Mouse (Mus musculus): ENCODE data around the gene Usp34. TPM values are rescaled to one million over a fixed set of nuclear protein-coding genes. Genes with fewer than 3 reads are reported as not detected.
A peak's percentile ranks its signal among the peaks of the same experiment; 100 is the strongest.
"Not testable (repeated sequence)": the region's sequence is repeated elsewhere in the genome, so short reads cannot be mapped to it uniquely, and the experiment has no call there.

Usp34 gene
- polyA plus RNA-seq, 1 experiment from 2014 or later: 30.5 TPM

GRCm38 (mm10) chr11:23428301-23428700 lies 121.6 kb downstream of the Usp34 start:
- Histone ChIP-seq H3K27me3 (no peaks in the 10 kb centered on the region), H3K9ac (no peak overlapping the region), H3K36me3 (peaks cover 42% of the 10 kb centered on the region), H3K27ac (no peak overlapping the region), H3K4me3 (no peak overlapping the region), H3K9me3 (no peaks in the 10 kb centered on the region), H3K4me2 (replicated peaks) (no peak overlapping the region), H3K4me1 (no peaks in the 10 kb centered on the region)
- ATAC-seq (ENCODE audit: insufficient number of reproducible peaks, insufficient read depth, low FRiP score, low TSS enrichment): no peak
- 92% methylated on average over 6 of the region's 6 CpGs for WGBS

GRCm38 (mm10) chr11:23430013-23430412 lies 123.3 kb downstream of the Usp34 start:
- no peaks in the 10 kb centered on the region for H3K27me3 ChIP-seq
- no peaks in the 10 kb centered on the region for H3K9me3 ChIP-seq
- ATAC-seq (ENCODE audit: insufficient number of reproducible peaks, insufficient read depth, low FRiP score, low TSS enrichment): no peak
- H3K4me2 ChIP-seq (replicated peaks): no peak overlapping the region
- 98% methylated on average over 2 of the region's 2 CpGs for WGBS
- H3K4me1 ChIP-seq: no peaks in the 10 kb centered on the region
- H3K36me3 ChIP-seq: peaks cover 56% of the 10 kb centered on the region
- H3K27ac ChIP-seq: no peak overlapping the region
- H3K9ac ChIP-seq: no peak overlapping the region
- no peak overlapping the region for H3K4me3 ChIP-seq

GRCm38 (mm10) chr11:23436076-23436475 lies 129.4 kb downstream of the Usp34 start:
- 82% methylated on average over 2 of the region's 2 CpGs for WGBS
- Histone ChIP-seq H3K27ac (no peak overlapping the region), H3K4me3 (no peak overlapping the region), H3K9me3 (no peaks in the 10 kb centered on the region), H3K27me3 (no peaks in the 10 kb centered on the region), H3K4me1 (no peaks in the 10 kb centered on the region), H3K36me3 (peaks cover 71% of the 10 kb centered on the region), H3K9ac (no peak overlapping the region), H3K4me2 (replicated peaks) (no peak overlapping the region)
- no peak for ATAC-seq (ENCODE audit: insufficient number of reproducible peaks, insufficient read depth, low FRiP score, low TSS enrichment)

- H3K27ac ChIP-seq; H3K9ac ChIP-seq; H3K4me3 ChIP-seq; H3K27me3 ChIP-seq; H3K4me1 ChIP-seq; H3K9me3 ChIP-seq; H3K4me2 ChIP-seq (replicated peaks); ATAC-seq (ENCODE audit: insufficient number of reproducible peaks, insufficient read depth, low FRiP score, low TSS enrichment): not testable (repeated sequence)
- whole genome bisulfite sequencing: 95% methylated on average over 2 of the region's 2 CpGs
- H3K36me3 ChIP-seq: peaks cover 31% of the 10 kb centered on the region
Observed at GRCm38 (mm10) chr11:23465862-23466261, 159.2 kb downstream of the Usp34 start.

GRCm38 (mm10) chr11:23489955-23490354 lies 183.3 kb downstream of the Usp34 start:
- H3K9ac ChIP-seq: no peak overlapping the region
- H3K27ac ChIP-seq: no peak overlapping the region
- H3K4me1 ChIP-seq: no peaks in the 10 kb centered on the region
- no peaks in the 10 kb centered on the region for H3K27me3 ChIP-seq
- 94% methylated on average over 1 of the region's 1 CpGs for WGBS
- peaks cover 91% of the 10 kb centered on the region for H3K36me3 ChIP-seq
- no peak overlapping the region for H3K4me3 ChIP-seq
- no peak overlapping the region for H3K4me2 ChIP-seq (replicated peaks)
- ATAC-seq (ENCODE audit: insufficient number of reproducible peaks, insufficient read depth, low FRiP score, low TSS enrichment): no peak
- H3K9me3 ChIP-seq: no peaks in the 10 kb centered on the region

GRCm38 (mm10) chr11:23492048-23492790 lies 185.5 kb downstream of the Usp34 start:
- Histone ChIP-seq H3K4me1 (peaks cover 18% of the 10 kb centered on the region), H3K4me2 (replicated peaks) (no peak overlapping the region), H3K4me3 (no peak overlapping the region), H3K9ac (no peak overlapping the region), H3K36me3 (peaks cover 88% of the 10 kb centered on the region), H3K9me3 (no peaks in the 10 kb centered on the region), H3K27ac (no peak overlapping the region), H3K27me3 (no peaks in the 10 kb centered on the region)
- 82% methylated on average over 4 of the region's 4 CpGs for WGBS
- ATAC-seq (ENCODE audit: insufficient number of reproducible peaks, insufficient read depth, low FRiP score, low TSS enrichment): no peak

GRCm38 (mm10) chr11:23495231-23495630 lies 188.5 kb downstream of the Usp34 start:
- Histone ChIP-seq H3K9me3 (no peaks in the 10 kb centered on the region), H3K9ac (no peak overlapping the region), H3K27me3 (no peaks in the 10 kb centered on the region), H3K4me2 (replicated peaks) (no peak overlapping the region), H3K27ac (no peak overlapping the region), H3K4me1 (peaks cover 18% of the 10 kb centered on the region), H3K36me3 (peaks cover 58% of the 10 kb centered on the region), H3K4me3 (0 out of 2 replicates have a peak overlapping the region, but pooled peaks have one; percentile 5)
- no peak for ATAC-seq (ENCODE audit: insufficient number of reproducible peaks, insufficient read depth, low FRiP score, low TSS enrichment)
- 91% methylated on average over 6 of the region's 6 CpGs for WGBS

- H3K36me3 ChIP-seq: peaks cover 44% of the 10 kb centered on the region
- no peak overlapping the region; the same call in 1 of the 2 replicates for H3K27ac ChIP-seq
- peak overlapping the region; percentile 93 for H3K4me2 ChIP-seq (replicated peaks)
- no peak for ATAC-seq (ENCODE audit: insufficient number of reproducible peaks, insufficient read depth, low FRiP score, low TSS enrichment)
- H3K4me1 ChIP-seq: peaks cover 18% of the 10 kb centered on the region
- peak overlapping the region; percentile 73 for H3K4me3 ChIP-seq
- no peaks in the 10 kb centered on the region for H3K9me3 ChIP-seq
- H3K9ac ChIP-seq: peak overlapping the region; percentile 79
- 42% methylated on average over 6 of the region's 6 CpGs for WGBS
- H3K27me3 ChIP-seq: no peaks in the 10 kb centered on the region
Observed at GRCm38 (mm10) chr11:23496661-23497060, 190.0 kb downstream of the Usp34 start.

- WGBS: under 1% methylated on average over 22 of the region's 22 CpGs
- Histone ChIP-seq H3K4me2 (replicated peaks) (peak overlapping the region; percentile 93), H3K4me1 (peaks cover 18% of the 10 kb centered on the region), H3K27me3 (no peaks in the 10 kb centered on the region), H3K27ac (peak overlapping the region; percentile 96), H3K9ac (peak overlapping the region; percentile 79), H3K36me3 (peaks cover 38% of the 10 kb centered on the region), H3K4me3 (peak overlapping the region; percentile 73), H3K9me3 (no peaks in the 10 kb centered on the region)
- ATAC-seq (ENCODE audit: insufficient number of reproducible peaks, insufficient read depth, low FRiP score, low TSS enrichment): peak; percentile 87
Observed at GRCm38 (mm10) chr11:23497335-23497717, 190.6 kb downstream of the Usp34 start.

- Histone ChIP-seq H3K27me3 (no peaks in the 10 kb centered on the region), H3K27ac (peak within 1 kb of the TSS; percentile 96), H3K4me1 (peaks cover 18% of the 10 kb centered on the region), H3K9me3 (no peaks in the 10 kb centered on the region), H3K4me2 (replicated peaks) (peak within 1 kb of the TSS; percentile 93), H3K9ac (peak within 1 kb of the TSS; percentile 79), H3K4me3 (peak within 1 kb of the TSS; percentile 73), H3K36me3 (peaks cover 32% of the 10 kb centered on the region)
- peak; percentile 94 for ATAC-seq (ENCODE audit: insufficient number of reproducible peaks, insufficient read depth, low FRiP score, low TSS enrichment)
- WGBS: under 1% methylated on average over 63 of the region's 66 CpGs
Observed at GRCm38 (mm10) chr11:23497718-23498509, 191.2 kb downstream of the Usp34 start, which contains the start of gene Ahsa2. TSS of gene Ahsa2 (minus strand) at chr11:23498030.

GRCm38 (mm10) chr11:23498609-23499008 lies 191.9 kb downstream of the Usp34 start:
- no peak for ATAC-seq (ENCODE audit: insufficient number of reproducible peaks, insufficient read depth, low FRiP score, low TSS enrichment)
- Histone ChIP-seq H3K4me1 (peaks cover 18% of the 10 kb centered on the region), H3K36me3 (peaks cover 25% of the 10 kb centered on the region), H3K27ac (peak overlapping the region; percentile 85), H3K4me2 (replicated peaks) (peak overlapping the region; percentile 93), H3K9ac (no peak overlapping the region), H3K9me3 (no peaks in the 10 kb centered on the region), H3K27me3 (no peaks in the 10 kb centered on the region), H3K4me3 (peak overlapping the region; percentile 73)
- 65% methylated on average over 5 of the region's 5 CpGs for WGBS

GRCm38 (mm10) chr11:23504801-23505200 lies 198.1 kb downstream of the Usp34 start:
- H3K9ac ChIP-seq; H3K9me3 ChIP-seq; H3K4me2 ChIP-seq (replicated peaks); H3K4me3 ChIP-seq; ATAC-seq (ENCODE audit: insufficient number of reproducible peaks, insufficient read depth, low FRiP score, low TSS enrichment); H3K27ac ChIP-seq; H3K27me3 ChIP-seq; H3K36me3 ChIP-seq; H3K4me1 ChIP-seq: not testable (repeated sequence)
- 70% methylated on average over 5 of the region's 5 CpGs for WGBS
